Comparison of ENCODE assay signal across 8 mouse cellular contexts in the genomic region with DNA sequence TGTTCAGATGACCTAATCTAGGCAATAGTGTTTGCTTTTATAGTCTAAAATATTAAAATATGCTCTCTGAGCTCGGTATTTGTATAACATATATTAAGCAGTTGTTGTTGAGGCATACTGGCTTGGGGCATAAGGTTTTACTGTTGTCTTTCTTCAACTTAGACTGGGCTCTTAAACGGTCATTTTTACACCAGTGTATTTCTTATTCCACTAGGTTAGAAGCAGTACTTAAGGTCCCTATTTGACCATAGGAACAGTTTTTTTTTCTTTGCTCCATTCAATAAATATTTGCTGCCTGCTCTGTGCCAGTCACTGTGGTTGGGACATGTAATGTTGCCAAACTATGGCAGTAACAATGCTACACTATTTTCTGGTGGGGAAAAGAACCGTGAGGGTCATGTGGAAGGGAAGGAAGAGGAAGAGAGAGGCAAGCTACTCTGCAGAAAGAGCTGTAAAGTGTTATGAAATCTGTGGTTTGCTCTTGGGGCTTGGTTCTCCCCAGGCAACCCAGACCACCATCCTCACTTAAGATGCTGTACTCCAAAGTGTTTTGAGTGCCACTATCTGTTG. TPM values are rescaled to one million over a fixed set of nuclear protein-coding genes. Genes with fewer than 3 reads are reported as not detected.
DNase-seq lines count a peak whose midpoint lies in the region; ATAC-seq and TF ChIP-seq lines count a peak whose summit lies in the region.

No protein-coding gene starts in this region.

- no peak for TF ChIP-seq POLR2A in spleen, adult 2 months (IDR thresholded peaks at IDR 0.05; ENCODE audit: low read depth, low read length)

- WGBS in spleen, adult 2 months = 7% methylated on average over 3 of the region's 3 CpGs
- WGBS in lung, embryonic 16.5 days = 21% methylated on average over 3 of the region's 3 CpGs
- WGBS in stomach, postnatal 0 days = 26% methylated on average over 3 of the region's 3 CpGs

- no peak for TF ChIP-seq EP300 in stomach, postnatal 0 days (optimal IDR thresholded peaks at IDR 0.05)

- H3K36me3 ChIP-seq in spleen, adult 2 months (ENCODE audit: control insufficient read depth, insufficient read depth, low read length) = no peaks in the 10 kb centered on the region
- no peaks in the 10 kb centered on the region for H3K36me3 ChIP-seq in lung, embryonic 16.5 days (ENCODE audit: control insufficient read depth, insufficient read depth, low read length)
- H3K36me3 ChIP-seq in stomach, postnatal 0 days (ENCODE audit: control insufficient read depth, insufficient read depth, low read length) = no peaks in the 10 kb centered on the region

- 0 out of 2 replicates have a peak, but pooled peaks cover 2% of the 10 kb centered on the region for H3K27me3 ChIP-seq in spleen, adult 2 months (ENCODE audit: control insufficient read depth, insufficient read depth, low read length)
- peaks cover 3% of the 10 kb centered on the region; the same call in 1 of the 2 replicates for H3K27me3 ChIP-seq in lung, embryonic 16.5 days (ENCODE audit: control insufficient read depth, insufficient read depth, low read depth, low read length)
- no peaks in the 10 kb centered on the region for H3K27me3 ChIP-seq in stomach, postnatal 0 days (ENCODE audit: control insufficient read depth, insufficient read depth, low read length)

- TF ChIP-seq CTCF in spleen, adult 2 months (IDR thresholded peaks at IDR 0.05; ENCODE audit: extremely low read depth, insufficient read depth, insufficient read length, insufficient replicate concordance) = no peak
- no peak for TF ChIP-seq CTCF in stomach, postnatal 0 days (IDR thresholded peaks at IDR 0.05; ENCODE audit: low read depth)

- no peaks in the 10 kb centered on the region for H3K9me3 ChIP-seq in lung, embryonic 16.5 days (ENCODE audit: control insufficient read depth, low read length)
- no peaks in the 10 kb centered on the region for H3K9me3 ChIP-seq in stomach, postnatal 0 days (ENCODE audit: control insufficient read depth, low read length)

- DNase-seq in spleen, adult 2 months (ENCODE audit: low read depth in 1 of 2, low spot score in 2 of 2) = no peak
- DNase-seq in spleen, adult 18-20 months = no peak
- DNase-seq in stomach, postnatal 0 days (ENCODE audit: low spot score) = no peak
- DNase-seq in ovary, postnatal 14 days (ENCODE audit: low spot score) = no peak
- no peak for DNase-seq in thymus, adult 18-20 months
- DNase-seq in adrenal gland, postnatal 25 days = no peak

- H3K9ac ChIP-seq in lung, embryonic 16.5 days (ENCODE audit: low read length) = no peak overlapping the region; the same call in 1 of the 2 replicates
- no peak overlapping the region for H3K9ac ChIP-seq in stomach, postnatal 0 days (ENCODE audit: low read length)

- peak overlapping the region; percentile 80 for H3K4me3 ChIP-seq in spleen, adult 2 months (ENCODE audit: extremely low read depth, insufficient read depth, insufficient read length)
- peak overlapping the region; percentile 96 for H3K4me3 ChIP-seq in lung, embryonic 16.5 days (ENCODE audit: low read length)
- peak overlapping the region; percentile 95 for H3K4me3 ChIP-seq in stomach, postnatal 0 days (ENCODE audit: low read depth, low read length)

- ATAC-seq in hematopoietic stem cell, adult 5-6 weeks (replicated peaks in 1 of 2; ENCODE audit: insufficient read depth in 1 of 2, low FRiP score in 2 of 2, low TSS enrichment in 1 of 2, low read depth in 1 of 2, poor library complexity in 2 of 2, severe bottlenecking in 2 of 2) = peak; percentile 77 to 85
- ATAC-seq in lung, embryonic 16.5 days (ENCODE audit: low read depth) = no peak
- ATAC-seq in stomach, postnatal 0 days (ENCODE audit: low FRiP score, low TSS enrichment) = no peak

- H3K4me2 ChIP-seq in lung, embryonic 16.5 days (ENCODE audit: low read depth, low read length) = peak overlapping the region; percentile 88
- peak overlapping the region; percentile 87 for H3K4me2 ChIP-seq in stomach, postnatal 0 days (replicated peaks; ENCODE audit: low read depth)

- H3K4me1 ChIP-seq in spleen, adult 2 months (ENCODE audit: control insufficient read depth, insufficient read depth, insufficient read length) = peaks cover 7% of the 10 kb centered on the region; the same call in 1 of the 2 replicates
- H3K4me1 ChIP-seq in lung, embryonic 16.5 days (replicated peaks; ENCODE audit: control insufficient read depth, insufficient read depth, low read length) = peaks cover 14% of the 10 kb centered on the region
- no peaks in the 10 kb centered on the region for H3K4me1 ChIP-seq in stomach, postnatal 0 days (replicated peaks; ENCODE audit: control insufficient read depth, insufficient read depth)

- H3K27ac ChIP-seq in spleen, adult 2 months (ENCODE audit: insufficient read depth, low read length) = no peak overlapping the region
- H3K27ac ChIP-seq in lung, embryonic 16.5 days (ENCODE audit: low read length) = no peak overlapping the region
- no peak overlapping the region for H3K27ac ChIP-seq in stomach, postnatal 0 days (replicated peaks)

RNA-seq across cellular contexts. Expression of gene Rnf130, which starts 1.5 kb away (rescaled TPM):
- 52.5 and 70.3 TPM in 2 replicates for polyA plus RNA-seq in spleen, adult 2 months (2012; rRNA removed)
- total RNA-seq in hematopoietic stem cell, adult 5-6 weeks (2017) = 288 and 337 TPM in 2 replicates
- polyA plus RNA-seq in lung, embryonic 16.5 days (2015; fragmentation: Nextera tagmentation; extraction: Ambion mirVana) = 29.0 and 38.3 TPM in 2 replicates
- 52.6 and 54.2 TPM in 2 replicates for polyA plus RNA-seq in stomach, postnatal 0 days (2015; fragmentation: Nextera tagmentation; extraction: Ambion mirVana)
- 71.7 and 83.7 TPM in 2 replicates for total RNA-seq in adrenal gland, postnatal 25 days (2021)

Comparison
In these comparisons a context has a peak if more than half of its experiments do, and no peak if none do; other contexts are left out.
1. ATAC-seq: peak in hematopoietic stem cell, adult 5-6 weeks (2 of 2); none in lung, embryonic 16.5 days (single experiment) and stomach, postnatal 0 days (single experiment).
2. Peak in every context shown above with its lines, with median percentiles within 50 percentile points of each other: H3K4me3 ChIP-seq.